ENCODE assay signal across 15 mouse cellular contexts in the genomic region with DNA sequence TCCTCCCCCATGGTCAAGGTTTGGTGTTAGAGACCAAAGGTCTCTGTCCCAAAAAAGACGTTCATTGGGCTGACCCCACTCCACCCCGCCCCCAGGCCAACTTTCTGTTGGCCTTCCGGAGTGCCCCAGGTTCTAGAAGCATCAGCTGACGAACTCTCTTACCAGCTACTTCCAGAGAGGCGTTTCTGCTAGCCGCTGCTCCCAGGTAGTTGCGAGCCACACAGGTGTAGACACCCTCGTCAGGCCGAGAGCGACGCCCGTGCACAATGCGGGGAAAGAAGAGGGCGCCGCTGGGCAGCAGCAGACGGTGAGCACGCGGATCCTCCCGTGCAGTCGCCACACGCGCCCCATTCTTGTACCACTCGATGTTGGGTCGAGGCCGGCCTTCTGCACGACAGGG. TPM values are rescaled to one million over a fixed set of nuclear protein-coding genes. Genes with fewer than 3 reads are reported as not detected.
DNase-seq lines count a peak whose midpoint lies in the region; ATAC-seq lines count a peak whose summit lies in the region.
"Had no signal": no experiment of that assay in that cellular context is flagged by ENCODE, and none has a peak within 500 bp of the region (broad histone marks: within the 10 kb centered on the region; RNA-seq: fewer than 3 reads in every experiment).

No protein-coding gene starts in this region.

- H3K27ac ChIP-seq in heart, embryonic 11.5 days (ENCODE audit: low read depth, low read length): no peak overlapping the region
- no peak overlapping the region for H3K27ac ChIP-seq in midbrain, embryonic 13.5 days
- no peak overlapping the region for H3K27ac ChIP-seq in midbrain, embryonic 14.5 days (replicated peaks; ENCODE audit: low read depth, low read length)
- no peak overlapping the region for H3K27ac ChIP-seq in hindbrain, embryonic 12.5 days
- H3K27ac ChIP-seq in neural tube, embryonic 15.5 days (replicated peaks): no peak overlapping the region
- H3K27ac ChIP-seq: embryonic facial prominence, embryonic 13.5 days; limb, embryonic 12.5 days; stomach, postnatal 0 days had no signal

- no peaks in the 10 kb centered on the region for H3K36me3 ChIP-seq in heart, embryonic 11.5 days (ENCODE audit: control insufficient read depth, insufficient read depth, low read length)
- no peaks in the 10 kb centered on the region for H3K36me3 ChIP-seq in midbrain, embryonic 13.5 days
- no peaks in the 10 kb centered on the region for H3K36me3 ChIP-seq in midbrain, embryonic 14.5 days (ENCODE audit: control insufficient read depth, insufficient read depth, low read length)
- no peaks in the 10 kb centered on the region for H3K36me3 ChIP-seq in hindbrain, embryonic 12.5 days
- H3K36me3 ChIP-seq in neural tube, embryonic 15.5 days: no peaks in the 10 kb centered on the region
- H3K36me3 ChIP-seq: embryonic facial prominence, embryonic 13.5 days; limb, embryonic 12.5 days had no signal

- peaks cover 11% of the 10 kb centered on the region for H3K4me1 ChIP-seq in heart, embryonic 11.5 days (ENCODE audit: control insufficient read depth, insufficient read depth, low read length)
- peaks cover 28% of the 10 kb centered on the region for H3K4me1 ChIP-seq in midbrain, embryonic 13.5 days (replicated peaks)
- peaks cover 15% of the 10 kb centered on the region; the same call in 1 of the 2 replicates for H3K4me1 ChIP-seq in midbrain, embryonic 14.5 days (ENCODE audit: control insufficient read depth, insufficient read depth, low read length)
- peaks cover 20% of the 10 kb centered on the region for H3K4me1 ChIP-seq in hindbrain, embryonic 12.5 days
- H3K4me1 ChIP-seq in neural tube, embryonic 15.5 days: peaks cover 34% of the 10 kb centered on the region

- no peak overlapping the region for H3K9ac ChIP-seq in heart, embryonic 11.5 days (ENCODE audit: low read depth, low read length)
- no peak overlapping the region for H3K9ac ChIP-seq in midbrain, embryonic 13.5 days (replicated peaks)
- H3K9ac ChIP-seq in midbrain, embryonic 14.5 days (replicated peaks; ENCODE audit: low read length): no peak overlapping the region
- H3K9ac ChIP-seq in hindbrain, embryonic 12.5 days: 0 out of 2 replicates have a peak overlapping the region, but pooled peaks have one; percentile 3
- no peak overlapping the region for H3K9ac ChIP-seq in neural tube, embryonic 15.5 days (replicated peaks)
- H3K9ac ChIP-seq: embryonic facial prominence, embryonic 13.5 days; limb, embryonic 12.5 days had no signal

- WGBS in heart, embryonic 11.5 days (ENCODE audit: insufficient replicate concordance): 22% methylated on average over 26 of the region's 26 CpGs
- 20% methylated on average over 26 of the region's 26 CpGs for WGBS in midbrain, embryonic 13.5 days
- WGBS in midbrain, embryonic 14.5 days: 16% methylated on average over 26 of the region's 26 CpGs
- 16% methylated on average over 26 of the region's 26 CpGs for WGBS in hindbrain, embryonic 12.5 days
- 6% methylated on average over 26 of the region's 26 CpGs for WGBS in neural tube, embryonic 15.5 days

- DNase-seq in heart, adult 11 months: peak; percentile 87
- DNase-seq in midbrain, embryonic 14.5 days: no peak
- DNase-seq in lung, postnatal 4 days: no peak
- no peak for DNase-seq in layer of hippocampus, adult 18-20 months (ENCODE audit: low spot score in 2 of 2)
- DNase-seq: kidney, adult 8-10 months; lung, postnatal 36 days had no signal

- H3K4me3 ChIP-seq in heart, embryonic 11.5 days (ENCODE audit: low read depth, low read length): no peak overlapping the region
- H3K4me3 ChIP-seq in midbrain, embryonic 13.5 days (replicated peaks): no peak overlapping the region
- no peak overlapping the region for H3K4me3 ChIP-seq in midbrain, embryonic 14.5 days (replicated peaks; ENCODE audit: low read depth, low read length)
- peak overlapping the region; percentile 23 for H3K4me3 ChIP-seq in hindbrain, embryonic 12.5 days
- H3K4me3 ChIP-seq in neural tube, embryonic 15.5 days (replicated peaks): 0 out of 2 replicates have a peak overlapping the region, but pooled peaks have one; percentile 2
- H3K4me3 ChIP-seq: embryonic facial prominence, embryonic 13.5 days; limb, embryonic 12.5 days had no signal

- peaks cover 60% of the 10 kb centered on the region for H3K27me3 ChIP-seq in heart, embryonic 11.5 days (ENCODE audit: control insufficient read depth, insufficient read depth, low read length)
- peaks cover 82% of the 10 kb centered on the region for H3K27me3 ChIP-seq in midbrain, embryonic 13.5 days
- H3K27me3 ChIP-seq in midbrain, embryonic 14.5 days (ENCODE audit: control insufficient read depth, insufficient read depth, low read length): peaks cover 62% of the 10 kb centered on the region
- H3K27me3 ChIP-seq in hindbrain, embryonic 12.5 days: peaks cover 78% of the 10 kb centered on the region
- H3K27me3 ChIP-seq in neural tube, embryonic 15.5 days (replicated peaks): peaks cover 61% of the 10 kb centered on the region

- ATAC-seq in heart, embryonic 11.5 days (replicated peaks; ENCODE audit: insufficient number of reproducible peaks, low FRiP score, low TSS enrichment): no peak
- no peak for ATAC-seq in midbrain, embryonic 13.5 days
- no peak for ATAC-seq in midbrain, embryonic 14.5 days (ENCODE audit: low FRiP score, low TSS enrichment)
- no peak for ATAC-seq in hindbrain, embryonic 12.5 days (ENCODE audit: low FRiP score)
- ATAC-seq in neural tube, embryonic 15.5 days (ENCODE audit: low FRiP score): no peak

- no peaks in the 10 kb centered on the region for H3K9me3 ChIP-seq in heart, embryonic 11.5 days (replicated peaks; ENCODE audit: control insufficient read depth, low read length)
- H3K9me3 ChIP-seq in midbrain, embryonic 13.5 days: no peaks in the 10 kb centered on the region
- H3K9me3 ChIP-seq in midbrain, embryonic 14.5 days (ENCODE audit: control insufficient read depth, low read length): no peaks in the 10 kb centered on the region
- no peaks in the 10 kb centered on the region for H3K9me3 ChIP-seq in hindbrain, embryonic 12.5 days (replicated peaks)
- no peaks in the 10 kb centered on the region for H3K9me3 ChIP-seq in neural tube, embryonic 15.5 days (replicated peaks)
- H3K9me3 ChIP-seq: embryonic facial prominence, embryonic 13.5 days; limb, embryonic 12.5 days had no signal

- H3K4me2 ChIP-seq in heart, embryonic 11.5 days: no peak overlapping the region
- H3K4me2 ChIP-seq in midbrain, embryonic 13.5 days (replicated peaks): peak overlapping the region; percentile 24
- no peak overlapping the region for H3K4me2 ChIP-seq in midbrain, embryonic 14.5 days (ENCODE audit: low read length)
- H3K4me2 ChIP-seq in hindbrain, embryonic 12.5 days (replicated peaks): peak overlapping the region; percentile 62
- H3K4me2 ChIP-seq in neural tube, embryonic 15.5 days: peak overlapping the region; percentile 37
- H3K4me2 ChIP-seq: embryonic facial prominence, embryonic 13.5 days; limb, embryonic 12.5 days had no signal

RNA-seq across cellular contexts. Expression of a gene that starts 3.7 kb away (rescaled TPM):
- 0.29 and 0.35 TPM in 2 replicates for polyA plus RNA-seq in heart, embryonic 11.5 days (2014; fragmentation: Nextera tagmentation; extraction: Ambion mirVana)
- 20.5 and 22.4 TPM in 2 replicates for polyA plus RNA-seq in midbrain, embryonic 13.5 days (2015; fragmentation: Nextera tagmentation; extraction: Ambion mirVana)
- 8.9 and 13.3 TPM in 2 replicates for polyA plus RNA-seq in midbrain, embryonic 14.5 days (2014; fragmentation: Nextera tagmentation; extraction: Ambion mirVana)
- 155 and 187 TPM in 2 replicates for polyA plus RNA-seq in hindbrain, embryonic 12.5 days (2016; fragmentation: Nextera tagmentation; extraction: Ambion mirVana)
- 4.8 and 8.7 TPM in 2 replicates for polyA plus RNA-seq in neural tube, embryonic 15.5 days (2015; fragmentation: Nextera tagmentation; extraction: Ambion mirVana)
- total RNA-seq in layer of hippocampus, adult 18-20 months (2021): 1 to 10 TPM; 7.2 to 8.9 TPM
- total RNA-seq: gastrocnemius, adult 8-10 months; monocyte, adult 5-6 weeks had no signal
- polyA plus RNA-seq: limb, embryonic 12.5 days had no signal

RNA-seq across cellular contexts. Expression of a gene that starts 27.6 kb away (rescaled TPM):
- 2.5 and 3.3 TPM in 2 replicates for polyA plus RNA-seq in heart, embryonic 11.5 days (2014; fragmentation: Nextera tagmentation; extraction: Ambion mirVana)
- polyA plus RNA-seq in midbrain, embryonic 13.5 days (2015; fragmentation: Nextera tagmentation; extraction: Ambion mirVana): 4.0 and 4.9 TPM in 2 replicates
- 2.6 and 4.5 TPM in 2 replicates for polyA plus RNA-seq in midbrain, embryonic 14.5 days (2014; fragmentation: Nextera tagmentation; extraction: Ambion mirVana)
- 8.0 and 12.0 TPM in 2 replicates for polyA plus RNA-seq in hindbrain, embryonic 12.5 days (2016; fragmentation: Nextera tagmentation; extraction: Ambion mirVana)
- polyA plus RNA-seq in neural tube, embryonic 15.5 days (2015; fragmentation: Nextera tagmentation; extraction: Ambion mirVana): 5.4 and 6.2 TPM in 2 replicates
- total RNA-seq in layer of hippocampus, adult 18-20 months (2021): 1 to 10 TPM; 4.6 to 5.9 TPM
- total RNA-seq: monocyte, adult 5-6 weeks had no signal

RNA-seq across cellular contexts. Expression of a gene that starts 59.8 kb away (rescaled TPM):
- 20.2 and 20.5 TPM in 2 replicates for polyA plus RNA-seq in heart, embryonic 11.5 days (2014; fragmentation: Nextera tagmentation; extraction: Ambion mirVana)
- polyA plus RNA-seq in midbrain, embryonic 13.5 days (2015; fragmentation: Nextera tagmentation; extraction: Ambion mirVana): 36.5 and 39.5 TPM in 2 replicates
- 32.5 and 42.9 TPM in 2 replicates for polyA plus RNA-seq in midbrain, embryonic 14.5 days (2014; fragmentation: Nextera tagmentation; extraction: Ambion mirVana)
- polyA plus RNA-seq in hindbrain, embryonic 12.5 days (2016; fragmentation: Nextera tagmentation; extraction: Ambion mirVana): 50.7 TPM in 2 replicates
- 27.6 and 30.7 TPM in 2 replicates for polyA plus RNA-seq in neural tube, embryonic 15.5 days (2015; fragmentation: Nextera tagmentation; extraction: Ambion mirVana)
- total RNA-seq in layer of hippocampus, adult 18-20 months (2021): 10 to 100 TPM; 22.9 to 23.1 TPM

Comparison
In these comparisons a context has a peak if more than half of its experiments do, and no peak if none do; other contexts are left out.
1. H3K4me2 ChIP-seq: peak in midbrain, embryonic 13.5 days (single experiment), hindbrain, embryonic 12.5 days (single experiment) and neural tube, embryonic 15.5 days (single experiment); none in heart, embryonic 11.5 days (single experiment) and midbrain, embryonic 14.5 days (single experiment).
2. H3K4me3 ChIP-seq: peak in hindbrain, embryonic 12.5 days (single experiment) and neural tube, embryonic 15.5 days (single experiment); none in heart, embryonic 11.5 days (single experiment), midbrain, embryonic 13.5 days (single experiment) and midbrain, embryonic 14.5 days (single experiment).